Mouse (Mus musculus): Measurements from ENCODE around the gene Fam210b. TPM values are rescaled to one million over a fixed set of nuclear protein-coding genes. Genes with fewer than 3 reads are reported as not detected.

Fam210b gene
- total RNA-seq, 2 experiments from 2014 or later: 24.2 to 39.4 TPM

DNA sequence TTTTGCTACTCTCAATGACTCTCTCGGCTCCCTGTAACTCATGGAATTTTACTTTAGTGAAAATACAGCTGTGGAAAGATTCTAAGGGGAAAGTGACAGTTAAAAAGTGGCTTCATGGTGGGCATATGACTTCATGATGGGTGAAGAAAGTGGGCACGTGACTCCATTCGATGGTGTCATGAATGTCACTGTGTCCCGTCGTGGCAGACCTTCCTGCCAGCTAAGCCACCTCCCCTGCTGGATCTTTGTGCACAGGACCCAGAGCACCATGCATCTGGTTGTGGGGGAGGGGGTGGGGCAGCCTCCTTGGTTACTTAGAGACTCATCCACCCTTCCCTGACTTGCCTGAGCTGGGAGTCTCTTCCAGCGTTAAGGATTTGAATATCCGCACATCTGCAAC, 58.9 kb downstream of the Fam210b start:
- DNase-seq: no peak

DNA sequence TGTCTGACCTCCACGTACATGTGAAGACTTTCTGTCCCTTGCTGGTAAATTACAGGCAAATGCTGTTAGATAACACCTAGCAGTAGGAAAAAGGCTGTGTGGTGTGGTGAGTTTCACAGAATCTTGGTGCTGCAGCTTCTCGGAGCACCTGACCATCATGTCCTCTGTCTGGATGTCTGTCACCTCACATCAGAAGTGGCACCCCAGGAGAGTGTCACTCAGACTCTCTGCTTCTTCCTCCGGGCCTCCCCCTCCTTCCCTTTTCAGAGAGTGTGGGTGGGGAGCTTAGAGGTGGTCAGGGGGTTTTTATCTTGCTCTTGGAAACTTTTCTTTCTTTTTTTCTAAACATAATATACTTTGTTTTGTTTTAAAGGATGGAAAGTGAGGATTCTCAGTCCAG, 59.6 kb downstream of the Fam210b start:
- no peak for DNase-seq

Other genes starting within 250 kb of the Fam210b start
- not detected for gene Mc3r, start 97.1 kb upstream of the Fam210b start, total RNA-seq (2021)
- 10 to 100 TPM; 11.5 to 14.4 TPM for gene Aurka, start 25.0 kb downstream of the Fam210b start, total RNA-seq (2021)
- 10 to 100 TPM; 28.1 to 32.2 TPM for gene Cstf1, start 25.1 kb downstream of the Fam210b start, total RNA-seq (2021)
- gene Cass4, start 48.2 kb downstream of the Fam210b start, total RNA-seq (2021): under 1 TPM; 0.36 to 0.45 TPM
- 10 to 100 TPM; 69.2 to 71.5 TPM for gene Rtf2, start 95.0 kb downstream of the Fam210b start, total RNA-seq (2021)
- gene Gcnt7, start 113.0 kb downstream of the Fam210b start, total RNA-seq (2021): not detected
- under 1 TPM; 0.39 to 0.45 TPM for gene Fam209, start 127.0 kb downstream of the Fam210b start, total RNA-seq (2021)
- gene Tfap2c, start 204.0 kb downstream of the Fam210b start, total RNA-seq (2021): not detected

Measured in adrenal gland, postnatal 10 days (tissue).